Mouse (Mus musculus): Measurements from ENCODE around the gene Polg. TPM values are rescaled to one million over a fixed set of nuclear protein-coding genes. Genes with fewer than 3 reads are reported as not detected.

The Polg gene
- polyA plus RNA-seq, 1 experiment from 2014 or later, result 27.8 TPM

GRCm38 (mm10) chr7:79505376-79505775 is 39.2 kb upstream of the Polg start:
- H3K36me3 ChIP-seq (ENCODE audit: control insufficient read depth, insufficient read depth, low read length), result no peaks in the 10 kb centered on the region
- ATAC-seq (ENCODE audit: insufficient number of reproducible peaks, insufficient read depth, low FRiP score, low read depth), result no peak
- H3K27ac ChIP-seq (ENCODE audit: low read length), result no peak overlapping the region
- H3K4me3 ChIP-seq (ENCODE audit: low read depth, low read length), result peak overlapping the region; percentile 31
- H3K27me3 ChIP-seq (ENCODE audit: control insufficient read depth, insufficient read depth, low read length), result peaks cover 93% of the 10 kb centered on the region
- no peaks in the 10 kb centered on the region for H3K9me3 ChIP-seq (ENCODE audit: control insufficient read depth, low read depth, low read length)
- no peaks in the 10 kb centered on the region; the same call in 1 of the 2 replicates for H3K4me1 ChIP-seq (ENCODE audit: control insufficient read depth, insufficient read depth, low read length)
- no peak overlapping the region for H3K9ac ChIP-seq (replicated peaks; ENCODE audit: low read depth, low read length)
- 3% methylated on average over 22 of the region's 22 CpGs for WGBS
- peak overlapping the region; percentile 52; the same call in 1 of the 2 replicates for H3K4me2 ChIP-seq (replicated peaks; ENCODE audit: low read depth, low read length)

GRCm38 (mm10) chr7:79504723-79505122 is 38.6 kb upstream of the Polg start:
- no peaks in the 10 kb centered on the region for H3K9me3 ChIP-seq (ENCODE audit: control insufficient read depth, low read depth, low read length)
- peaks cover 94% of the 10 kb centered on the region for H3K27me3 ChIP-seq (ENCODE audit: control insufficient read depth, insufficient read depth, low read length)
- H3K27ac ChIP-seq (ENCODE audit: low read length), result no peak overlapping the region
- H3K36me3 ChIP-seq (ENCODE audit: control insufficient read depth, insufficient read depth, low read length), result no peaks in the 10 kb centered on the region
- H3K9ac ChIP-seq (replicated peaks; ENCODE audit: low read depth, low read length), result no peak overlapping the region
- ATAC-seq (ENCODE audit: insufficient number of reproducible peaks, insufficient read depth, low FRiP score, low read depth), result peak; percentile 77; the same call in 1 of the 2 replicates
- H3K4me1 ChIP-seq (ENCODE audit: control insufficient read depth, insufficient read depth, low read length), result no peaks in the 10 kb centered on the region; the same call in 1 of the 2 replicates
- WGBS, result under 1% methylated on average over 38 of the region's 42 CpGs
- H3K4me2 ChIP-seq (replicated peaks; ENCODE audit: low read depth, low read length), result peak overlapping the region; percentile 52
- peak overlapping the region; percentile 31 for H3K4me3 ChIP-seq (ENCODE audit: low read depth, low read length)

GRCm38 (mm10) chr7:79503656-79504250 is 37.6 kb upstream of the Polg start:
- Histone ChIP-seq H3K4me1 (ENCODE audit: control insufficient read depth, insufficient read depth, low read length) (no peaks in the 10 kb centered on the region; the same call in 1 of the 2 replicates), H3K27me3 (ENCODE audit: control insufficient read depth, insufficient read depth, low read length) (peaks cover 95% of the 10 kb centered on the region), H3K27ac (ENCODE audit: low read length) (no peak overlapping the region), H3K36me3 (ENCODE audit: control insufficient read depth, insufficient read depth, low read length) (no peaks in the 10 kb centered on the region), H3K4me2 (replicated peaks; ENCODE audit: low read depth, low read length) (no peak overlapping the region), H3K9ac (replicated peaks; ENCODE audit: low read depth, low read length) (no peak overlapping the region), H3K9me3 (ENCODE audit: control insufficient read depth, low read depth, low read length) (no peaks in the 10 kb centered on the region), H3K4me3 (ENCODE audit: low read depth, low read length) (no peak overlapping the region)
- ATAC-seq (ENCODE audit: insufficient number of reproducible peaks, insufficient read depth, low FRiP score, low read depth), result no peak
- WGBS, result 8% methylated on average over 5 of the region's 5 CpGs

GRCm38 (mm10) chr7:79503103-79503455 is 36.9 kb upstream of the Polg start:
- H3K36me3 ChIP-seq (ENCODE audit: control insufficient read depth, insufficient read depth, low read length), result no peaks in the 10 kb centered on the region
- WGBS, result 8% methylated on average over 6 of the region's 6 CpGs
- no peak overlapping the region for H3K9ac ChIP-seq (replicated peaks; ENCODE audit: low read depth, low read length)
- no peak overlapping the region for H3K4me2 ChIP-seq (replicated peaks; ENCODE audit: low read depth, low read length)
- H3K27me3 ChIP-seq (ENCODE audit: control insufficient read depth, insufficient read depth, low read length), result peaks cover 95% of the 10 kb centered on the region
- H3K4me3 ChIP-seq (ENCODE audit: low read depth, low read length), result no peak overlapping the region
- no peaks in the 10 kb centered on the region for H3K9me3 ChIP-seq (ENCODE audit: control insufficient read depth, low read depth, low read length)
- H3K4me1 ChIP-seq (ENCODE audit: control insufficient read depth, insufficient read depth, low read length), result no peaks in the 10 kb centered on the region; the same call in 1 of the 2 replicates
- no peak overlapping the region for H3K27ac ChIP-seq (ENCODE audit: low read length)
- no peak for ATAC-seq (ENCODE audit: insufficient number of reproducible peaks, insufficient read depth, low FRiP score, low read depth)

GRCm38 (mm10) chr7:79502152-79503102 is 36.3 kb upstream of the Polg start:
- Histone ChIP-seq H3K4me1 (ENCODE audit: control insufficient read depth, insufficient read depth, low read length) (no peaks in the 10 kb centered on the region; the same call in 1 of the 2 replicates), H3K4me2 (replicated peaks; ENCODE audit: low read depth, low read length) (no peak overlapping the region), H3K27ac (ENCODE audit: low read length) (no peak overlapping the region), H3K27me3 (ENCODE audit: control insufficient read depth, insufficient read depth, low read length) (peaks cover 96% of the 10 kb centered on the region), H3K36me3 (ENCODE audit: control insufficient read depth, insufficient read depth, low read length) (no peaks in the 10 kb centered on the region), H3K9ac (replicated peaks; ENCODE audit: low read depth, low read length) (no peak overlapping the region), H3K4me3 (ENCODE audit: low read depth, low read length) (no peak overlapping the region), H3K9me3 (ENCODE audit: control insufficient read depth, low read depth, low read length) (no peaks in the 10 kb centered on the region)
- 7% methylated on average over 10 of the region's 10 CpGs for WGBS
- no peak for ATAC-seq (ENCODE audit: insufficient number of reproducible peaks, insufficient read depth, low FRiP score, low read depth)

- no peak overlapping the region for H3K4me3 ChIP-seq (ENCODE audit: low read depth, low read length)
- no peak overlapping the region for H3K27ac ChIP-seq (ENCODE audit: low read length)
- H3K27me3 ChIP-seq (ENCODE audit: control insufficient read depth, insufficient read depth, low read length), result peaks cover 95% of the 10 kb centered on the region
- H3K4me1 ChIP-seq (ENCODE audit: control insufficient read depth, insufficient read depth, low read length), result no peaks in the 10 kb centered on the region; the same call in 1 of the 2 replicates
- no peak overlapping the region for H3K4me2 ChIP-seq (replicated peaks; ENCODE audit: low read depth, low read length)
- no peaks in the 10 kb centered on the region for H3K36me3 ChIP-seq (ENCODE audit: control insufficient read depth, insufficient read depth, low read length)
- WGBS, result 3% methylated on average over 8 of the region's 8 CpGs
- no peak for ATAC-seq (ENCODE audit: insufficient number of reproducible peaks, insufficient read depth, low FRiP score, low read depth)
- no peaks in the 10 kb centered on the region for H3K9me3 ChIP-seq (ENCODE audit: control insufficient read depth, low read depth, low read length)
- H3K9ac ChIP-seq (replicated peaks; ENCODE audit: low read depth, low read length), result no peak overlapping the region
Measured at GRCm38 (mm10) chr7:79501581-79502031, 35.4 kb upstream of the Polg start.

- no peak for ATAC-seq (ENCODE audit: insufficient number of reproducible peaks, insufficient read depth, low FRiP score, low read depth)
- no peak overlapping the region for H3K9ac ChIP-seq (replicated peaks; ENCODE audit: low read depth, low read length)
- no peaks in the 10 kb centered on the region; the same call in 1 of the 2 replicates for H3K4me1 ChIP-seq (ENCODE audit: control insufficient read depth, insufficient read depth, low read length)
- H3K27me3 ChIP-seq (ENCODE audit: control insufficient read depth, insufficient read depth, low read length), result peaks cover 92% of the 10 kb centered on the region
- H3K27ac ChIP-seq (ENCODE audit: low read length), result no peak overlapping the region
- no peak overlapping the region for H3K4me2 ChIP-seq (replicated peaks; ENCODE audit: low read depth, low read length)
- no peaks in the 10 kb centered on the region for H3K36me3 ChIP-seq (ENCODE audit: control insufficient read depth, insufficient read depth, low read length)
- H3K4me3 ChIP-seq (ENCODE audit: low read depth, low read length), result no peak overlapping the region
- H3K9me3 ChIP-seq (ENCODE audit: control insufficient read depth, low read depth, low read length), result no peaks in the 10 kb centered on the region
- WGBS, result 0% methylated on average over 3 of the region's 3 CpGs
Measured at GRCm38 (mm10) chr7:79500681-79501306, 34.6 kb upstream of the Polg start.
